Mouse (Mus musculus) gastrocnemius, postnatal 4 days (tissue): Measurements from ENCODE around the gene Ints1. TPM values are rescaled to one million over a fixed set of nuclear protein-coding genes. Genes with fewer than 3 reads are reported as not detected.
"Not testable (repeated sequence)": the region's sequence is repeated elsewhere in the genome, so short reads cannot be mapped to it uniquely, and the experiment has no call there.

Experiments used
- DNase-seq, 2 experiments: peaks; one replicate each; pipeline ENCODE4 v3.0.0; 2021 to 2022; ENCODE audit warnings: low spot score in 2 of 2, mixed read lengths in 2 of 2
- total RNA-seq, 2 experiments: library from RNA; stranded (reverse); gene quantifications; 2 replicates each; pipeline ENCODE4 v1.2.3; 2021

Gene Ints1
- total RNA-seq, 2 experiments from 2014 or later: 43.6 to 58.4 TPM

DNA sequence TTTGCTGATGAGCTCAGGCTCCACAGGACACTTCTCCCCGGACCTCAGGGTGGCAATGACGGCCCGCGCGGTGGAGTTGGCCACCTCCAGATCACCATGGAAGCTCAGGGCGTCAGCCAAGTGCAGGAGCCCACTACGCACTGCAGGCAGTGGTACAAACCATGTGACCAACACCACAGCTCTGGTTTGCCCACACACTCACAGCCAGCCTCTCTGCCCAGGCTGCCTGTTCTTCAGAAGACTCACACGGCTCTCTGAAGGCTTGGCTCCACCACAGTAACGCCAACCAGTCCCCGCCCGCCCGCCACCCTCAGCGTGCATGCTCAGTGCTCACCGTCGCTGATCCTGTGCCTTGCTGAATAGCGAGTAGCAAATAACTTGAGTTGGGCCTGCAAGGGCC lies 17.4 kb downstream of the Ints1 start:
- no peak for DNase-seq

DNA sequence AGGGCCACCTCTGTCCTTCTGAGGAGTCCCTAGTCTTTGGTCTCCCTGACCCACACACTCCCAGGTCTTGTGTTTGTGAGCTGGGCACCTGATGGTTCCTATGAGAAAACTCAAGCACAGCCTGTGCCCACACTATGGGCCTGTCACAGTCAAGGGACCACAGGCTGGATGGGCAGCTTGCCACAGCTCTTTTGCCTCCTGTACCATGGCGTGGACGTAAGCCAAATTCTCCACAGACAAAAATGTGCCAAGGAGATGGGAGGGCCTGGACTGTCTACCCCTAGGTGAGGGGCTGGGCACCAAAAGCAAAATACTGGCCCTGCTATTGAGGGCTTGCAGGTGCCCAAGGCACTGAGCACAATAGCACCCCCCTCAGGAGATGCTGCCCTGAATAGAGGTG lies 18.9 kb downstream of the Ints1 start:
- no peak for DNase-seq

DNA sequence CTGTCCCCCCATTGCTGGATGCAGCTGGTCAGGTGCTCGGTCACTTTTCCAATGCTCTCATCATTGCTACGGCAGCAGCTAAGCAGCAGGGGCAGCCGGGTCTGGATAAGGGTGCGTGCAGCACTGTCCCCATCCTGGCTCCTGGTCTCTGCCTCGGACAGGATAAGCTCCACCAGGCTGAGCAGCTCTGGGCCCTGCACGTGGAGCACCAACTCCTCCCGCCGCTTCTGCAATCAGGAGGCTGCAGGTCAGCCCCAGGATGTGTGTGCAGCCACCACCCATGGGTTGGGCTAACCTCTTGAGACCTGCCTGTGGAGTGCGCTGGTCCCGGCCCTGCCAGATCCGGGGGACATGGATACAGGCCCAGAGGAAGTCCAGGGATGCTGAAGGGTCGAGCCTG lies 19.3 kb downstream of the Ints1 start:
- DNase-seq: no peak

DNA sequence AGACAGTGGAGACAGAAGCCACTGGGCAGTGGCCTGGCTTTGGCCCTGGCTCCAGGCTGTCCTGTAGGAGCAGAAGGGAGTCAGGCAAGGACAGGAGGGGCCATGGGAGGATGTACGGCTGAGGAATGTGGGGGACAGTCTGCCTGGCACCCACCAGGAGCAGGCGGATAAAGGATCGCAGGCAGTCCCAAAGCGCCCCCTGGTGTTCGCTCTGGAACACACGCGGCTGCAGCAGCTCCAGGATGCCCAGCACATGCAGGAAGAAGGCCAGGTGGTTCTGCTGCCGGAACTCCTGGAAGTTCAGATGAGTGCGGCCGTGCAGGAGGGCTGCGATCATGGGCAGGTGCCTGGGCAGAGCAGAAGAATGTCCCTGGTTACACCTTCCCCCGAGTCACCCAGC lies 20.7 kb downstream of the Ints1 start:
- DNase-seq: peak in 1 of 2 experiments; percentile 54

DNA sequence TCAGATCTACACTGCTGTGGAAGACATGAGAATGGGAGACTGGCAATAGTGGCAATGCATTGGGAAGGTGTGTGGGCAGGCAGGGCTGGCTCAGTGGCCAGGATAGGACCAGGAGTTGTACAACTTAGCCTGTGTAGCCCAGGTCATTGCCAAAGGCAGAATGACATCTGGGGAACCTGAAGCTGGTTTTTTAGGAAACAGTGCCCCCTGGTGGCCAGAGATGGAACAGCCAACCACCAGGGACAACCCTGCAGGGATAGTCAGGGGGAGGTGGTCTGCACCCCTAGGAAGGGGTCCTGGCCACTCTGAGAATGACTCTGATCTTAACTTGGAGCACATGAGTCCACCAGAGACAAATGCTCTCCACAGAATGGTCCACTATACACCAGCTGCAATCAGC lies 24.9 kb downstream of the Ints1 start:
- peak; percentile 58 to 59 for DNase-seq

DNA sequence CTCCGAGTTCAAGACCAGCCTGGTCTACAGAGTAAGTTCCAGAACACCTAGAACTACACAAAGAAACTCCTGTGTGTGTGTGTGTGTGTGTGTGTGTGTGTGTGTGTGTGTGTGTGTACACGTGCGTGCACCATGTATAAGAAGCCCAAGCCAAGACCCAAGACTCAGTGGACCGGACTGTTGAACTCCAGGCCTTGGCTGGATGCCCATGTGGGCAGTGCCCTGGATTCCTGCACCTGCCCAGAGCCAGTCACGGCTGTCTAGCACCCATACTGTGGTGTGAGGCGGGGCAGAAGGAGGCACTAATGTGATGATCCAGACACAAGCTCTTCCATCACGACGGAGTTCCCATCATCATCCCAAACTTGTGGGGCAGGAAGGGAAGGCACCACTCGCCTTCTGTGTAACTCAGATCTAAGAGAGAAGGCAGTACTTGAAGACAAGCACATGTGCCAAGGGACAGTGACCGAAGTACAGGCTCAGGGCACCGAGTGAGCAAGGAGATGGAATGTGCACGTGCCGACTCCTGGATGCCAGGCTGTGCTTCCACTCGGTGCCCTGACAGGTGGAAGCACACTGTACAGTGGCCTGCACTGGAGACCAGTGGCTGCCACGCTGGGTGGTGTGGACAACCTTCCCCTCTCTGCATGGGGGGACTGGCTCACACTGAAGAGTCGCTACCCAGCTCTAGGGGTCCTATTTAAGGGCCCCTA lies 25.9 kb downstream of the Ints1 start:
- no peak for DNase-seq

DNA sequence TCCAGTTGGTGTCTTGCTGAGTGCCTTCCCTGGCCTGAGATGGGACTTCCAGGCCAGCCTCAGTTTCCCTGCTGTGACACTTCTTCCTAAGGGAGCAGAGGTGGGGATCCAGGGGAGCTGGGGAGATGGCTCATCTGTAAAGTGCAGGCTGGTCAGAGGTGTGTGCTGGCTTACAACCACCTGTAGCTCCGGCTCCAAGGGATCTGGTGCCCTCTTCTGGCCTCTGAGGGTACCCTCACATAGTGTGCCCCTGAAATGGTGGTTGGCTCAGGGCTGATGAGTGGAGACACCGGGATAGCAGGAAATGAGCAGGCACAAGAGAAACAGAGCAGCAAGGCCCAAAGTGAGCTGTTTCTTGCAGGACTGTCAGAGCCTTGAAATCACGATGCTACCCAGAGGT lies 29.7 kb downstream of the Ints1 start:
- DNase-seq: no peak

DNA sequence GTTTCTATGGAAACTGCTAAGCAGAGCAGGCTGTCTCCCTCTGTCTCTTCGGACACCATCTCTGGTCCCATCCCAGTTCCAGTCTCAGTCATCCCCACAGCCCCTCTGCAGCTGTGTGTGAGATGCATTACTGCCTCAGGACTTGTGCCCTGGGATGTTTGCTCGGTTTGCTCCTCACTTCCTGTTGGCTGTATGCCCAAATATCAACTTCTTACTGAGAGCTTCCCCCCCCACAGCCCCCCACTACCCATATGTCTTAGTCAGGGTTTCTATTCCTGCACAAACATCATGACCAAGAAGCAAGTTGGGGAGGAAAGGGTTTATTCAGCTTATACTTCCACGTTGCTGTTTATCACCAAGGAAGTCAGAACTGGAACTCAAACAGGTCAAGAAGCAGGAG lies 32.8 kb downstream of the Ints1 start:
- DNase-seq: not testable (repeated sequence)

DNA sequence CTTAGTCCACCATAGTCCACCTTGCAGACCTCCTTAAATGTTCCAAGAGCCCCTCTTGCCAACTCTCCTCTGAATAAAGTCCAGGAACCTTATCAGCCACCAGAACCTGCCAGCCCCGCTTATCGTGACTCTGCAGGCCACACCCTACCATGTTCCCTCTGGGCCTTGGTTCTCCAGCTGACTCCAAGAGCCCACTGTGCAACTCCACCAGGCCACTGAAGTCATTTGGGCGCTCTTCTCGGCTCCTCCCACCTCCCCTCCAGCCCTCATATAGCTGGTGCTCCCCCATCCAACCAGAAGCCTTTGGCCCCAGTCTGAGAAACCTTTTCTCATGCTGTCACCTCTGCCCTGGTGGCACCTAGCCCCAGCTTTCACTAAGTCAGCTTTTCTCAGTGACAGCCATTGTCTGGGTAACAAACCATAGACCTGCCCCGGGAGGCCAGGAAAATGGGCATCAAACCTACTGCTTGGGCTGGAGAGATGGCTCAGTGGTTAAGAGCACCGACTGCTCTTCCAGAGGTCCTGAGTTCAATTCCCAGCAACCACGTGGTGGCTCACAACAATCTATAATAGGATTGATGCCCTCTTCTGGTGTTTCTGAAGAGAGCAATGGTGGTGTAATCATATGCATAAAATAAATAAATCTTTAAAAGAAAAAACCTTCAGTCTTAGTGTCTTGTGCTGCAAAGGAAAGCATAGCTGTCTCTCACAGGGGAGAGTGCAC lies 36.7 kb downstream of the Ints1 start:
- no peak for DNase-seq

DNA sequence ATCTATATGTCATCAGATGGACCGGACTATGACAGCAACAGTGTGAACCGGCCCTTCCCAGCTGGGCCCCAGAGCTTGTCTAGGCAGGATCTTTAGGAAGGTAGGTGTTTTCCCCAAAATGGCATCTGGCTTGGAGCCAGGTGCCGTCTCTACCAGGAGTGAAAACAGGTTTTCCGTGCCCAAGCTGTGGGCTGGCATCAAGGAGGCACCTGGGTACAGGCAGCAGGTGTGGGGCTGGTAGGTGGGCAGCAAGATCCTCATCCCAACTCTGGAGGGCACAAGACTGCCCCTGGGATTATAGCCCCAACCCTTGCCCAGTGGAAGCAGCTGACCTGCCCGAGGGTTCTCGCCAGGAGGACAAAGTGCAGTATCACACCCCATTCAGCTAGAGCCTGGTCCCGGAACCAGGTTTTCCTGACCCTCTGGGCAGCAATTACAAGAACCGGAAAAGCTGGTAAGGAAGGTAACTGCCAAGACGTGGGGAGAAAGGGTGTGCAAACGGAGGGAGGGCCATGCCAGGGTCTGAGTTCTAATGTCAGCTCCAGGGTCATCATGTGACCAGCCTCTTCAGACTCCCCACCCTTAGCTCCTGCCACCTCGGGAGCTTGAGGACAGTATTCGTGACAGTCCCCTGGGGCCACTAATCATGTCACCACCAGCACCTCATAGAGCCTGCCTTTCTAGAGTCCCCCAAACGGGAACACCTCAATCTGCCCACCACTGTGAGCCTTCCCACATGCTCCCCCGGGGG lies 37.5 kb downstream of the Ints1 start:
- DNase-seq: no peak

DNA sequence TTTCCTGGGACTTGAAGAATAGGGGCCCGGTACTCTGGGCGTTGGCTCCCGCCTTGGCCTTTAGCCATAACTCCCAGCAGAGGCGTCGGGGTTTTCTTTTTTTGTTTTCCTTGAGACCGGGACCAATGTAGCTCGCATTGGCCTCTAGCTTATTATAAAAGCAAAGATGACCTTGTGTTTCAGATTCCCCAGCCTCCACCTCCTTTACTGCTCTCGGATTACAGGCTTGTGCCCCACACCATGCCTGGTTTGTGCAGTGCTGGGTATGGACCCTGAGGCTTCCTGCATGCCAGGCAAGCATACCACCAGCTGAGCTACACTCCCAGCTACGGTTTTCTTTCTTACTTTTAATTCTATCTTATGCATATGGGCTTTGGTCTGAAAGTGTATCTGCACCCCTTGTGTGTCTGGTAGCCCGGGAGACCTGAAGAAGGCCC lies 39.0 kb downstream of the Ints1 start:
- DNase-seq: no peak

DNA sequence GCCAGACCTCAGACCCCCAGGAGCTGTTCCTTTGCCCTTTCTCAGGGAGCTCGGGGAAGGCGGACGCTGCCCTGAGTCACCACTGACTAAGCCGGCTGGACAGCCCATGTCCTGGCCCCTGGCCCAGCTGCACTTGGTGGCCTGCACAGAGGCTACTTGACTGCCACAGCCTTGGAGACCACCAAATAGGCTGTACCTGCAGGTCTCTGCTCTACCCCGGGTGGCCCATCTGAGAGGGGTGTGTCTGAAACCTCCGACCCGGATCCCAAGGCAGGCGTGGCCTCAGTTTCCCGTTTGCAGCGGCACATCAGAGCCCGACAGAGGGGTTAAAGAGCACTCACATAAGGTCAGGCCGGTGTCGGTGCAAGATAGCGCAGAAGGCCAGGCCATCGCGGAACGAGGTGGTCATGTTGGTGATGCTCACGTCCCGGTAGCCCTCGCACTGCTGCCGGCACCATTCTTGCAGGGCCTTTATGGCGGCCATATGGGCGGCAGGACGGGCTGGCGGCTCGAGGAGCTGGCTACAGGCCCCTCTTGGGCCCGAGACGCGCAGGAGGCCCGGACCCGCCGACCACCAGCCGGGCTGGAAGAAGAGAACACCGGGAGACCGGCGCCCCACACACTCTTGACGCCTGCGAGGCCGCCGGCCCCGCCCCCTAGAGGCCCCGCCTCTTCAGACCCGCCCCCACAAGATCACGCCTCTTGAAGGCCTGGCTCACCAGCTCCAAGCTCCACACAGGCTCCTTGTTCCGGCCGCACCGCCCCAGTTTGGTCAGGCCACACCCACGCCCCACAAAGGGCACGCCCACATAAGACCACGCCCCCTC lies 39.6 kb downstream of the Ints1 start, which contains the start of gene Micall2:
Gene Micall2, minus strand, starts transcription at position 660 of the 827 bp plus-strand sequence.
- peak; percentile 84 to 93 for DNase-seq

DNA sequence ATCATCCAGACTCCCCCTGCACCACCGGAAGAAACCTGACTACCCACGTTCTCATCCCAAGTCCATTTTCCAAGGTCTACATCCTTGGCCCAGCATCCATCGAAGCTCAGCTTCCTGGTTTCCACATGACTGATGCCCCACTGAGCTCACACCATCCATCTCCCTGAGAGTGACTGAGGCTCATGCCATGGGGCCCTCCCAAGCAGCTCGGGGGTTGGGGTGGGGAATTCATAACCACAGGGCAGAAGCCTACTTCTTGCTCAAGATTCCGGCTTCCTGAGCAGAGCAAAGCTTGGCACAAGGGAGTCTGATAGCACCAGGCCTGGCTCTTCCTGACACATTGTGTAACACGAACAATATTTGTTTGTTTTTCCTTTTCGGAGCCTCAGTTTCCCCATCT lies 40.7 kb downstream of the Ints1 start:
- DNase-seq: no peak

DNA sequence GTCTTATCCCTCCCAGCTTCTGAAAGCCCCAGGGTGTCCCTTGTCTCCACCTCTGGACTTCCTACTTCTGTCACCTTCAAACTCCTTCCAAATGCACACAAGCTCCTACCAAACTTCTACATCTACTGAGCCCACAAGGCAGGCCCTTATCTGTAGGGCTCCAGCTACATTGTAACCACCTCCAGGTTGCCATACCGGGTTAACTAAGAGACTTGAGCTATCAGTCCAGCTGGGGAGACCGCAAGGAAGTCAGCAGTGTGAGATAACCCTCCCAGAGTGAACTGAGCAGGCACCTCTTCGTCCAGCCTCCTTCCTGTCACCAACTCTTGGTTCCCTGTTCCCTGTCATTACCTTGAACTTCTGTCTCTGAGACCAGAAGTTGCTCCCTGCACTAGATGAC lies 41.5 kb downstream of the Ints1 start:
- no peak for DNase-seq

DNA sequence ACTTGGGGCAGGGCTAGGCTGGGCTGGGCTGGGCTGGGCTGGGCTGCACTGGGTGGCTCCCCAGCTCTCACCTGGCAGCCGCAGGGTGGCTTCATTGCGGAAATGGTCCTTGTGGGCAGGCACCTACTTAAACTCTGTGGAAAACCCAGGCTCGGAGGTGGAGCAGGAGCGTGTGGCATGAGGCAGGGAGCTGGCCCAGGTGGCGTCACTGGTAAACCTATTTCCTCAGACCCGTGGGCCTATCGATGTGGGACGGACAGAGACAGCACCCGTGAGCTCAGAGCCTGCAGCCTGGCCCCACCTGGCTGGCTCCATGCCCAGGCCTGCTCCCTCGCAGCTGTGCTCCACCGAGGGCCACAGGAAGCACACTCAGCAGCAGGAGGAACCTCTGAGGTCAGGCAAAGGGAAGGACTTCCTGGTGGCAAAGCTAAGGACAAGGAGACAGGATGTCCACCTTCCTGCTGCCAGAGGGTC lies 42.8 kb downstream of the Ints1 start:
- no peak for DNase-seq

DNA sequence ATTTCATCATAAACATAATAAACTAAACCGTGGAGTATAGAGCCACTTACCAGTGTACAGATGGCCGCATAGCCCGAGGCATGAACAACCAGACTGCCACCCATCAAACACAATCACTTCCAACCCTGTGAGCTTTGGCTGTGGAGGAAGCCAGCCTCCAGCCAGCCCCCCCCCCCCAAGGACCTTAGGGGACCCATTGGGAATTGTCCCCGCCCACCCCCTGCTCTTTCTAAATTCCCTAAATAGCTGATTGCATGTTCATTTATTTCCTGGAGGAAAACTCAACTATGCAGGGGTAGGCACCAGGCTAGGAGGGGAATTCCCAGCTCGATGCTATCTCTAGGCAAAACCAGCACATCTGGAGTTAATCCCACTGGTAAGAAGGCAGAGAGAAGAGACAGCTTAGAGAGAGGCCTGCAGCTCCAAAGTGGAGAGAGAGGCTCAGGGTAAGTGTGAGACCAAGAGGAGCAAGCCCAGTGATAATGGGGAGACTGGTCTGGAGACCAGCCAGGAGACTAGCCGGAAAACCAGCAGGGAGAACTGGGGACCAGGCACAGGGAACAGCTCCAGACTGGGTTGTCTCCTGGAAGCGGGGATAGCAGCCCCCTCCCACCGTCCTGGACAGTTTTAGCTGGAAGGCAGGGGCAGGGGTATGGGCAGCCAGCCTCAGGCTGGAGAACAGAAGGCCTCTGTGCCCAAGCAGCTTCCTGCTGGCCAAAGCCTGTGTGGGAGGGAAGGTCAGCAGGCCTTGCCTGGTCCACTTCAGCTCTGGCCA lies 44.6 kb downstream of the Ints1 start:
- DNase-seq: no peak

DNA sequence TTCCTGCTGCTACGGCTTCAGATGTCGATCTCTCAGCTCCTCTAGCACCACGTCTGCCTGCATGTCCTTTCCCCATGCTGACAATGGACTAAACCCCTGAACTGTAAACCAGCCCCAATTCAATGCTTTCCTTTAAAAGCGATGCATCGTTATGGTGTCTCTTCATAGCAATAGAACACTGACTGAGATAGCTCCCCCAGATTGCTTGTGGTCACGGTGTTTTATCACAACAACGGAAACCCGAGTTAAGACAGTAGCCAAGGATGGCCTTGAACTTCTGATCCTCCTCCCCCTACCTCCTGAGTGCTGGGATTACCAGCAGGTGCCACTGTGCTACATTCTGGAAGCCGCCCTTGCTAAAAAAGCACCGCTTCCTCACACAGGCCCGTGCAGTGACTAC lies 48.2 kb downstream of the Ints1 start:
- DNase-seq: no peak

DNA sequence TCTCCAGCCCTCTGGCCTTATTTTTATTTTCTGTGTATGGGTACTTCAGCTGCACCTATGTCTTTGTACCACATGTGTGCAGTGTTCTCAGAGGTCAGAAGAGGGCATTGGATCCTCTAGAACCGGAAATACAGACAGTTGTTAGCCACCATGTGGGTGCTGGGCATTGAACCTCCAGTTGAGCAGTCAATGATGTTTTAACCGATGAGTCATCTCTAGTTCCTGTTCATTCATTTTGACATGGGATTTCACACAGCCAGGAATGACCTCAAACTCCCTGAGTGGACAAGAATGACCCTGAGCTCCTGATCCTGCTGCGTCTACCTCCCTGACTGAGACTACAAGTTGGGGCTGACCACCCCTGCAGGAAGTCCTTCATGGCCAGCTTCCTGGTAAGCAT lies 49.3 kb downstream of the Ints1 start:
- DNase-seq: no peak

DNA sequence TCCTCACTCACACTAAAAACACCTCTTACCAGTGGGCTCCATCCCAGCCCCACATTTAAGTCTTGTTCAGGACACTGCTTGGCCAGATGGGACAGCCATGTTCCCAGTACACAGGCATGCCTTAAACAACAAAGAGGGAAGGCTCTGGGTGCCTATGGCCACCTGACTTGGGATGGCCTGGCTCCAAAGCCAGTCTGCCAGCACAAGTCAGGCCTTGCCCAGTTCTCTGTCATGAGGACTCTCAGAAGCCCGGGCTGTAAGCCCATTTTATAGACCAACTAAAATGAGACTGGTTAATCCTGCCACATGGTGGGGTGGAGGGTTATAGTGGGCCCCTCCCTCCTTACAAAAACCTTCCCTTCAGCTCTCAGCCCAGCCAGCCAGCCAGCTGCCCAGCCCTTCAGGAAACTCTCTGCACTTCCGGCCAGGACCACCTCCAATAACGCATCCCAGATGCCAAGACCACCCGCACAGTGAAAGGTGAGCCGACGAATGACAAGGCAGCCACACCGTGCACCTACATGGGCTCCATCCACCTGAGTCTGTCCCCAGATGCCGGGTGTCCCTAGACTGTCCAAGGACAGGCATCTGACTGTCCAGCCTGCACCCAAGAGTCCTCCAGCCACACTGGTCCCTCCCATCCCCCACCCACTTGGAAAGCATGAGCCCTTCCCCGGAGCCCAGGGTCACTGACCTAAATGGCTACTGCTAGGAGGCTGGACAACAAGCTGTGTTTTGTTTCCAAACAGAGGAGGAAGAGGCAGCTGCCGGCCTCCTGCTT lies 50.9 kb downstream of the Ints1 start:
- DNase-seq: no peak
